Mouse (Mus musculus) yolk sac, embryonic 10.5 days (tissue): Measurements from ENCODE around the gene Pdzd2.

Experiments used
- DNase-seq: peaks from one replicate; pipeline ENCODE4 v3.0.0-alpha.2; 2017; ENCODE audit warnings: low spot score

Gene Pdzd2

DNA sequence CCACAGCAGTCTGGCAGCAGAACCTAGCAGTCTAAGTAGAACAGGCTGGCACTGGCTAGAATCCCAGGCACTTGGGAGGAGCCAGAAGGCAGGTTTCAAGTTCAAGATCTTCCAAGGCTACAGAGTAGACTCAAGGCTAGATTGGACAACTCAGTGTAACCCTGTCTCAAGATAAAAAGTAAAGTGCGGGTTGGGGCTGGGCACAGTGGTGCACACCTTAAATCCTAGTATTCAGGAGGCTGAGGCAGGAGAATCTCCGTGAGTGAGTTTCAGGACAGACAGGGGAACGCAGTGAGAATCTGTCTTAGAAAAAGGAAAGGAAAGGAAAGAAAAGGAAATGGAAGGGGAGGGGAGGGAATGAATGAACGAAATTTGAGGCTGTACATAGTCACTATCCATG, 207.2 kb downstream of the Pdzd2 start:
- DNase-seq = no peak

DNA sequence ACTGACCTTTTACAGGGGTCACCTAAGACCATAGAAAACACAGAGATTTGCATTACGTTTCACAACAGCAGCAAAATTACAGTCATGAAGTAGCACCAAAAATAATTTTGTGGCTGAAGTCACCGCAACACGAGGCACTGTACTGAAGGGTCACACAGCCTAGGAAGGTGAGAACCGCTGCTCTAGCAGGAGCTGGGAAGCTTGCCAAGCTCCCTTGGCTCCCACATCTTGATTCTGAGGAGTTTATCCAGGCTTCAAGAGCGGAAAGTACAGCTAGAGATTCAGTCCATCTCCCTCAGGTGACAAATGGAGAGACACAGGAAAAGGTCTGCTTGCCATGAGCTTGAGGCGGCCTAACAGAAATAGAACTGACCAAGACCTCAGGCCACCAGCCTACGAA, 216.9 kb downstream of the Pdzd2 start:
- DNase-seq = no peak

DNA sequence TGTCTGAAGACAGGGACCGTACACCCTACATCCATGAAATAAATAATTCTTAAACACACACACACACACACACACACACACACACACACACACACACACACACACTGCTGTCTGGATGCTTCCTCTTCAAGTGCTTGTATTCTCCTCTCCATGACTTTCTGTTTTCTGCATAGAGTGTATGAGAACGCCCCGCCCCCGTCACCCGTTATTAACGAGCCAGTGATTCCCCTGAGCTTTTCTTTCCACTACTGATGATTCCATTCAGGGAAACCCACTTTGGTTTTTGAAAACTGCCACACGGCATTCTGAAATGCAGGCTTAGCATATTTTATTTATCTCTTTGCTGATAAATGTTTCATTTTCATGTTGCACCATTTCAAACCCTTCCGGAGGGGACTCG, 219.4 kb downstream of the Pdzd2 start:
- DNase-seq = no peak

DNA sequence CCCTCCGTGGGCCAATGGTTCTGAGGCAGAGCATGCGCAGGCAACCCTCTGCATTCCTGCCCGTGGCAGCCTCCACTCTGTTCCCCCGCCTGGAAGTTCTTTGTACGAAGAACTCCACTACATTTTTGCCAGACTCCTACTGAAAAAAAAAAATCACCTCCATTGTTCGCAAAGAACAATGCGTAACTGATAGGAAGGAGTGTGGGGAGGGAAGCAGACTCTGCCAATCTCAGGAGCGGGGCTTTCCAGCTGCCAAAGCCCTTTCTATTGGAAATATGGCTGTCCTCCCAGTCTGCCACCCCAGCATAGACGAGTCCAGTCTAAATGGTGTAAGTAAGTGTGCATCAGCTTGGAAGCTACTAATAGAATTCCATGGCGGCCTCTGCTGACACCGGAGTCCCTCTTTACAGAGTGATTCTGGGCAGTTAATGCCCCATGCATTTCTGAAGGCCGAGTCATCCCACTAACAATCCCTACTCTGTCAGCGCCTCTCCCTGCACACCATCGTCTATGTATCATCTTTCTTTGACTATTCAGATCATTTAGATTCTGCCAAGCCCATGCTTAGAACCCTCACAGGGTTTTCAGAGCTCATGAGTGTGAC, 221.3 kb downstream of the Pdzd2 start:
- DNase-seq = no peak

DNA sequence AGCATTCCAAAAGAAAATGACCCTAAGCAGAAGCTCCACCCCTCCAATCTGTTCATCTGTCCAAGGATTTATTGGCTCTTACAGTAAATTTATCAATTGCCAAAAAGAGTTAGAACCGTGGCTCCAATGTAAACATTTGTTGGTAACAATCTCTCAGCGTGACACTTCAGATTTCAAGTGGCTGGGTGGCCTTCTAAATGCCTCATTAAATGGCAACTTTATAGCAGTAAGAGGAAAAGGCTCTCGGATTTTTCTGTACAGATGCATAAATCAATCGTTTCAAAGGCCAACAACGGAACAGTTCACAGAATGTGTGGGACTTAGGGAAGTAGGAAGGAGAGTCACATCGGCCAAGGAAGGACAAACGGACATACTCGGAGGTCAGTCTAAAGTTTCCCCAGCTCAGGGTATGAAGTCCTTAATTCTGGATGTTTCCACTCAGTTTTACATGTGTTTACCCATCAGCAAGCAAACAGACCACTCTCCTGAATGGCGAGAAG, 222.4 kb downstream of the Pdzd2 start:
- DNase-seq = no peak

DNA sequence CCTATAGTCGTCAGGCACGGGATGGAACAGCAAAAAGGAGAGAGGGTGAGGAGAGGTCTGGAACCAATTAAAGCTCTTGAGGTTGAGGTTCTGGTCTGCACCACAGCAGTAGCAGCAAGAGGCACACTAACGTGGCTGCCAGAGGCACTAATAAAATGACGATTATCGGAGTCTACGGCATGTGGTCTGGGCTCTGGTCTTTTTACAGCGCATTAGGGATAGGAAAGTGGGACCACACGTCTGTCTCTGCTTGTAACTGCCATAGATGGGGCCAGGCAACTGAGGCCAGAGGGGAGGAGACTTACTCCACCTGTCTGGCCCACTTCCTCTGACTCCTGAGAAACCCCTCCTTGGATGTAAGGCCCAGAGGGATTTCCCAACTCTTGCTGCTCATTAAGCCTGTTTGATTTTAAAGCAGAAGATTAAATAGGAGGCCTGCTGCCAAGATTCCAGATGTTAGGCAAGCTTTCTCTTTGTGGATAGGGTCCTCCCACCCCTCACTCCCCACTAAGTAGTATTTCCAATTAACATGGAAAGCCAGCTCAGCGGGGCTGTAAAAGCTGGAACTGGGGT, 224.4 kb downstream of the Pdzd2 start:
- no peak for DNase-seq

DNA sequence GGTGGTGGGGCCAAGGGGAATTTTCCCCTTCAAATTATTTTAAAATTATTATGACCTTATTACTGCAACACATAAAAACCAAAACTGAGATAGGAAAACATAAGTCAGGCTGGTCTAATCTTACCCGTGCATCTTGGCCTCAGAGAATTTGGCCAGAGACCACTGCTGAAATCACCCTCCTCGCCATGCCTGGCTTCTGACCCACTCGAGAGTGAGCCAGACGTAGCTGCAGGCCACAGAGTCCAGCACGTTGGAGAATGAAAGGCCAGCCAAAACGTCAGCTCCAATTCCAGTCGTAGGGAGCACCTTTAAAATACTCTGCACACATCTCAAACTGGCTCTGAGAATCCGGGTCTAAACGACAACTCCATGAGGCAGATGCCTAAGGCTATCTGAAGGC, 226.2 kb downstream of the Pdzd2 start:
- no peak for DNase-seq

DNA sequence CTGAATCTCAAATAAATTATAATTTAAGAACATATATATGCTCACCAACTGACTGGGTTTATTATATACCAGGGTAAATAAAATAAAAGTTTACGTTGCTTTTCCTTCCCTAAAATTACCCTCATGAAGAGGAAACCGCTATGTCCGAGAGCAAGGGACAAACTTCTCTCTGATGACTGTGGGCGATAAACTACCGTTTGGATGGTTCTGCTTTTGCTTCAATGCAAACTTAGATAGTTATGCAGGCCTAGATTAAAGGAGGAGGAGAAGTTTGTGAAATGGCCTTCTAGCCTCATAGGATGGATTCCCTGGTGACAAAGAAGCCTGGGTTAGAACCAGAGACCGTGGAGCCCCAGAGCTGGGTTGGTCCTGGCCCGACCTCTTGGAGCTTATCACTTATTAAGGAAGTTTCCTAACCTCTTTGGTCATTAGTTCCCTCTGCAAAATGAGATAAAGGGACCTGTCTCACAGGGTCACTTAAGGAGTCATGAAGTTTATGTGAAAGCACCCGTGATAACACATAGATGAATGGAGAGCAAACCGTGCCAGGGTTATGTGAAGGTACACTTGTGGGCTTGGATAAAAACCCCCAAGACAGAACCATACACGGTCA, 230.9 kb downstream of the Pdzd2 start:
- no peak for DNase-seq

DNA sequence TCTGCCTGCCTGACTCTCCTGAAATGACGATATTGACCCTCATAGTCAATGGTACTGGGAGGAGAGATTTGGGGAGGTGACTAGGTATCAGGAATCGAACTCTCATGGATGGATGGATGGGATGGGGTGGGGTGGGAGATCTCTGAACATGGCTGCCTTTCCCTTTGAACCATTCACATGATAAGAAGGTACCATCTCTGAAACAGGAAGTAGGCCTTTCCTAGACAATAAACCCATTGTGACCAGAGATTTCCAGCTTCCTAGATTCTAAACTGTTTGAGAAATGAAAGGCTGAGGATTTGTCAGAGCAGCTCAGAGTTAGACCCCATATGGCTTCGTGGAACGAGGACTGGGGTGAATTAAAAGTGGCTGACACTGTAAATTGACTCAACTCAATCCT, 232.2 kb downstream of the Pdzd2 start:
- DNase-seq = no peak

DNA sequence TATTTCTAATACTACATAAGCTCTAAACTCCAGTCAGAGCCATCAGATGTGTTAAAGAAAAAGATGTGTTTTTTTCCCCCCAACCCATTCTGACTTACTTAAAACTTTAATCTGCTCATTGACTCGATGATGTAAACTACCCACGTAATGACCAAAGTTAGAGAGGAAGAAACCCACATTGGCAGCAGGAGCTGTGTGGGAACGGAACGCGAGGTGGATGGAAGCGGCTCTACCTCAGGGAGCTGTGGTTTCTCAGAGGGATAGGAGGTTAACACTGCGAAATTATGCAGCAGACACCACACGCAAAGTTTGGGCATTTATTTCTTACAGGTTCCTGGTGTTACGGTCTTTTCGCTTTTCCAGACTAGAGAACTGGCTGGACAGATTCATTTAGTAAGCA, 233.2 kb downstream of the Pdzd2 start:
- DNase-seq = no peak

DNA sequence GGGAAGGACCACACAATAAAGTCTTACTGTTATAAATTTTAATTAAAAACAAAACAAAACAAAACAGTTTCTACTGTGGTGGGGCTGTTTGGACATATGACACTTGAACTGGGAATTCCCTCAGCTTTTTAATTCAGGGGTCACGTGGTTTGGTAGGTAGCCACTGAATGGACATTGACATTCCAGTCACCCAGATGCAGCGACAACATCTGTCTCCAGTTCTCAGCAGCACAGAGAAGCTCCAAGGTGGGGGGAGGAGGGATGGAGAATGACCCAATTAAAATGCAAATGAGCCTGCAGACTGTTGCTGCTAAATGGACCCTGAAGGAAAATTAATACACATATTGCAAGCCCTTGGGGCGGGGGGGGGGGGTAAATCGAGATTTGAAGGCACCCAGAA, 233.6 kb downstream of the Pdzd2 start:
- DNase-seq = no peak

DNA sequence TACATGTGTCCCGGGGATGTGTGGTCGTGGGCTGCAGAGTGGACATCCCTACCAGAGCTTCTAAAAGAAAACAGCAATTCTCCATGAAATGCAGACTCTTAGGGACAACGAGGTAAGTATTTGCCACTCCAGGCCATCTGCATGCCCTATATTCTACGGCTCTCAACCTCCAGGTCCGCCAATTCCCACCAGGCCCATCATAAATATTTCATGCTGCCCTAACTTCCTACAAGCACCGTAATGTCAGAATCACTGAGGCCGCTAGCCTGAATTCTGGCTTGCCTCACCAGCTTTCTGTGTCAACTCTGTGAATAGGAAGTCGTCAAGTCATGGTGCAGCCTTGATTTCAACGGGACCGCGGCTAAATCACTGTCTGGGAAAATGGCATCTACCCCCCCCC, 234.2 kb downstream of the Pdzd2 start:
- no peak for DNase-seq

DNA sequence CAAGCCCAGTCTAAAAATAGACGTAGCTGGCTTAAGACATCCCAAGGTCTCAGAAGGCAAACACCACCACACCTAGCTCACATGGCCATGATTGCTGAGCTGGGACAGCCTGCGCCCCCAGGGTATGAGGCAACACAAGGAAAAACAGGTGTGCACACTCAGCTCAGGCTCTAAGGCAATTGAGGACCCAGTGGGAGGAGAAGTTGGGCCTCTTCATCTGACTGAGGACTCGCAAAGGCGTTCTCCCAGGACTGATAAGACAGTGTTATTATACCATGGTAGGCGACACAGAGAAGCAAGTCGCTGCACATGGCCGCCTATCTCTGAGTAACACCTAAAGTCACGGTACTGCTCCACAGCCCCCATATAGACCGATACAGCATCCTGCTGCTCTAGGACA, 235.8 kb downstream of the Pdzd2 start:
- peak; percentile 59 for DNase-seq

DNA sequence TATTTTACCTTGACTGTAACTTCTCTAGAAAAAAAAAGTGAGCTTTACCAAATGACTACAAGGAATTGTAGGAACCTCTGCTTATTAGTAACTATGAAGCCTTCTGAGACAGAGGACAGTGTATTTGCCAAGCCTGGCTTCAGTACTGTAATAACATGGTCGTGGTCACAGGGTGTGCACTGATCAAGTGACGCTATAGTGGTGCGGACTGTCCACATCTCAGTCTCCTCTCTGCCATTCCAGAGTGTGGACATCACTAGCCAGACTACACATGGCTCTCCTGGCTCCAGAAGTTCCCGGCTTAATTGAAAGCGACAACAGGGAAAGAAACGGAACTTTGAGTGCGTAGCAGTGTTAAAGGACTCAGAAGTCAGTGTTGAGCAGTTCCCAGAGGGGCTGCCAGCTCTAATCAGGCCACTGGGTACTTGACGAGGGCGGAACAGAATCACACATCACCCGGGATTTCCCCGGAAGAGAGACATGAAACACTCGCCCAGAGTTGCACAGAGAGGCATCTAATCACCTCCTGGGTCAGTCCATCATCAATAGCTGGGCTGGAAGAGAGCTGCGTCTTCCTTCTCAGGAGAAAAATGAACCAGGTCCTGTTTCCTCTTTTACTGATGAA, 237.7 kb downstream of the Pdzd2 start:
- no peak for DNase-seq

DNA sequence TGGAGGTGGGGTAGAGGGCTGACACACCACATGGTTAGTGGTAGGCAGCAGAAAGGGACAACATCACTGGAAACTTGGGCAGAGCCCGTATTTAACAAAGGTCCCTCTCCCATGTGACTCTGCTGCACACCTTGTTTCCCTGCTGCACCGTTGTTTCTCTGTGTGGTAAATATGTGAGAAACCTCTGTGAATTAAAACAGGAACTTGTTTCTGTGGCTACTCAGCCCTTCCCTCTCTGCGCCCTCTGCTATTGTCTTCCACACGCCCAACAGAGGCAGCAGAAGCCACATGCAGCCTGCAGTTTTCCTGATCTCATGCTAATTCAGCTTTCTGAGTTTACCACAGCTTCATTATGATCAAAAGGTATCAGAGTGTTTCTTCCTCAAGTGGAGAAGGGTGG, 239.1 kb downstream of the Pdzd2 start:
- no peak for DNase-seq

DNA sequence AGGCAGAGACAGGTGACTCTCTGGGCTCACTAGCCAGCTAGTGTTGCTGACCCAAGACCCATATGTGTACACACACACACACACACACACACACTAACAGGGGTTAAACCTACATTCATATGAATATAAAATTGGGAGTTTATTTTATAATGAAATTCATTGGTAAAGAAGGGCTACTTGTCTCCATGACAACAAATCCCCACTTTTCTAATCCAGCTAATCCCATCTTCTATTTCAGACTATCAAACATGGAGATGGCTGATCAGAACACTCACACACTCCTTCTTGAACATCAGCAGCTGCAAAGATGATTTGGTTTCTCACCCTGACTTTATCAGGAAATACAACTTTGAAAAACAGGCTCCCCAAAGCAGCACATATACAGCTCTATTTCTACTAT, 245.6 kb downstream of the Pdzd2 start:
- no peak for DNase-seq

DNA sequence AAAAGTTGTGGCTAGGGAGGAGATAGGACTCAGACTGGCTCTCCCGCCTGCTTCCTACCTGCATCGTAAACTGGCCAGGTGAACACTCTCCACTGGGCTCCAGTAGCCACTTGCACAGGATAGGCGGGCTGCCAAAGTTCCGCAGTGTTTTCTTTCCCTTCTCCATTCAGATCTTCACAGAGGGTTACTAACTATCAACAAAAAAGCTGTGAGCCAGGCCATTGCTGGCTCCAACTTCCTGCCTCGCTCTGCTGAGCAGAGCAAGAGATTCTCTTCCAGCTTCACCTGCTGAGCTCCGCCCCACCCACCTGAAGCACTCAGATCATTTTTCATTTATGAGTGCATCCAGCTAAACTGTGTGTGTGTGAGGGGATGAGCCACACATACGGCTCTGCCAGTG, 246.5 kb downstream of the Pdzd2 start:
- DNase-seq = no peak

DNA sequence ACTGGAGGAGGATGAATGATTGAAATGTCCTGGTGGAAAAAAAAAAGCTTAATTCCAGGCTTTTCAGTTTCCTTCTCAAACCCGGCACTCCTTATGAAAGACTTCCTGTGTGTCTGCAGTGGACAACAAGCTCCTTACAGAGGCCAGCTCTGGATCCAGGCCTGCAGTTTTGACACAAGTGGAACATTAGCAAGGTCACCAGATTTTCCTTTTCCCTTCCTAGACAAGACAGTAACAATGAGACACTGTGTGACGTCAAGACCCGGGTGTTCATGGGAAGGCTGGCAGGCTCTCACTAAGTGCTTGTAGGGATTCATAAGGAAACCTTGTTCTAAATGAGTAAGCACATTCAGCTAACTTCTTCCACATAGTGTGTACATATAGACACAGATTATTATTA, 248.8 kb downstream of the Pdzd2 start:
- DNase-seq = no peak

DNA sequence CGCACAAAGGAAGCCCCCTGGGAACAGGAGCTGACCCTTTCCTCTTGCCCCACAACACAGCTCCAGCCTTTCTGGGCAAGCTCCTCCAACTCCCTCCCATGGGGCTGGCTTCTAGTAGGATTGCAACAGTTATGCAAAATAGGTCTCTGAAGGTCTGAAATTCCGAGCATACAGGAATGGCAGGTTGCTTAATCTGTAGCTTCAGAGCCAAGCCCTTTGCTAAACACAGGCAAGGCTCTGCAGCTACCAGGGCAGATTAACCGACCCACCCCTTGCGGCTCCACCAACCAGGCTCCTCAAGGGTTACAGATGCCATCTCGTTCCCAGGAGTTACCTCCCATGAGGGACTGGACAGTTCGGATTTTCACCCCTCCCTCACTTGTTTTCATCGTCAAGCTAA, 249.2 kb downstream of the Pdzd2 start:
- peak; percentile 70 for DNase-seq

DNA sequence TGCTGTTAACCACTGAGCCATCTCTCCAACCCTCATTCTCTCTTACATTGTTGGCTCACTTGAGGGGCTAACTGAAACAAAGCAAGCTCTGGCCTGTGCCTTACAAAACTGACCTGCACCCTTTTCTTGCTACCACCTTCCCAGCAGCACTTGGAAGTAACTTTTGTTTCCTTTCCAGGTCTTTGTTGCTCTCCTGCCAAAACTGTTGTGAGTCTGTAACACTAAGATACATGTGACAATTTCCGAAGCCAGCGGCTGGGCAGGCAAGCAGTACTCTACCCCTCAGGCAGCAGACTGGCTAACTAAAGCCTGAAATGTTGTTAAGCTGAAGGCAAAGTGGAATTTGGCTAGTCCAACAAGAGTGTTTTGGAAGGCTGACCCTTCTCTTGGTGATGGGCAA, 251.4 kb downstream of the Pdzd2 start:
- DNase-seq = no peak

DNA sequence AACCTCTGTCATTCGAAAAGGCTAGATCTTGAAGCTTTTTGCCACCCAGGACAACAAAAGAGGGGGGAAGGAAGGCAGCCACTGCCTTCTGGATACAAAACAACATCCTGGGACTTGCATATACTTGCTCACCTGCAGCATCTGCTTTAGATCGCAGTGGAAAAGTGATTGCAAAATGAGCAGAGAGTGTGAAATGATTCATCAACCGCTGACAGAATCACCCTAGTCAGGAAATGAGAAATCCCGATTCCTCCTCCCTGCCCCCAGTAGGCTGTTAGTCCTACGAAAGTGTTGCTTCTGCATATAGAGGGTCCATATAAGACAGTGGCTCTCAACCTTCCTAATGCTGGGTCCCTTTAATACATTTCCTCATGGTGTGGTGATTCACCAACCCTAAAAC, 258.5 kb downstream of the Pdzd2 start:
- DNase-seq = no peak

DNA sequence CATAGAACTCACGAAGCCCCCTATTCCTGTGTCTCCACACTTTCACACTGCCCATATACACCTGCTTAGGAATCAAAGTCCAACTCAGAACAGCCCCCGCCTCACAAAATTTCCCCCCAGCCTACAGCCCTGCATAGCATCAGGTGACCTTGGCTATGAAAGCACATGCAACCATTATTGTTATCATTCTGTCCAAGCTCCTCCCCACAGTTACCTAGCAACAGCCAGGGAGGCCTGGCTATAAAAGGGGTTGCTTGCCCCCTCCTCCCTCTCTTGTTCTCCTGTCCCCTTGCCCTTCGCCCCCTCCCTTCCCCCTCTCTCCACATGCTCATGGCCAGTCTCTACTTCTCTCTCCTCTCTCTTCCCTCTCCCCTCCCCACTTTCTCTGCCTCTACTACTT, 259.4 kb downstream of the Pdzd2 start:
- DNase-seq = peak; percentile 65

DNA sequence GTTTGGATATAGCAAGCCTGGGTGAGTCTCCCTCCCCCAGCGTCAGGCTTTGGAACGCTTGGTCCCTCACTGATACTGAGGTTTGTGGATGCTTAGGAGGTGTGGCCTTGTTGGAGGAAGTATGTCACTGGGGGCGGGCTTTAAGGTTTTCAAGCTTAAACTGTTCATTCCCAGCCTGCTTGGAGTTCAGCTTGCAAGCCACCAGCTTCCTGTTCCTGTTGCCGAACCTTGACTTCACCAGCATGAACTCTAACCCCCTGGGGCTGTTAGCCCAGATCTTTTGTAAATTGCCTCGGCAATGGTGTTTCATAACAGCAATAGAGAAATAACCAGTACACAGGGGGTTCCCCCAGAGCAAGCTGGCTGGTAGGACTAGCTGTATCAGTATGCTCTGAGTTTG, 260.4 kb downstream of the Pdzd2 start:
- DNase-seq = peak; percentile 41

DNA sequence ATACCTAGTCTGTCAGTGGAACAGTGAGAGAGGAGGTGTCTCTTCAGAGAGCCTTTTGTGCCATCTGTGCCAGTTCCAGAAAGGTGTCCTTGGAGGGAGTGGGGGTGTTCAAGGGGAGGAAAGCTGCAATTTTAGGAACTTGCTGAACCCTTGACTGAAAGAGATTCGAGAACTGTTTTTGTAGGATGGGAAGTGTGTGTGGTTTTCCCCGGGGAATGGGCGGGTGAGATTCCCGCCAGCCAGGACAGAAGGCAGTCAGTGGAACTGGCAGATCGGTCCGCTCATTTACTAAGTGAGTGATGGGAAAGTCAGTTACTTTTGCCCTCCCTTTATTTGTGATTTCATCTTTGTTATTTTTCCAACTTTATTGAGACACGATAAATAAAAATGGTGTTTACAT, 266.1 kb downstream of the Pdzd2 start:
- no peak for DNase-seq
